ENCODE assay signal across 13 mouse cellular contexts in the genomic region with DNA sequence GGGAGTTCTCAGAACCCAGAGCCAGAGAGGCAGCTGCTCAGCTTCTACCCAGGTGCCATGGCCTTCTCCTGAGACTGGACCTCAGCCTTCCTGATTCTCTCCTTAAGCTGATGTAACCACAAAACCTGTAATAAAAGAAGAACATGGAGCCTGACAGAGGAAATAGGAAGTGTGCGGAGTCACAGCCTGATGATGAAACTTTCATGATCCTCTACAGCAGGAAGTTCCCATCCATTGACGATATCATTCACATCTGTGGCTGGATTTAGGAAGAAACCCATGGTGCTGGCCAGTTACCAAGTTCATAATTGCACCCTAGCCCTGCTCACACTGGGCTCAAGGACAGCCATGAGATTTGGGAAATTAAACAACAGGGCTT. TPM values are rescaled to one million over a fixed set of nuclear protein-coding genes. Genes with fewer than 3 reads are reported as not detected.
A peak's percentile ranks its signal among the peaks of the same experiment; 100 is the strongest.
DNase-seq lines count a peak whose midpoint lies in the region; ATAC-seq and TF ChIP-seq lines count a peak whose summit lies in the region.
"Not testable (repeated sequence)": the region's sequence is repeated elsewhere in the genome, so short reads cannot be mapped to it uniquely, and the experiment has no call there.
"Had no signal": no experiment of that assay in that cellular context is flagged by ENCODE, and none has a peak within 500 bp of the region (broad histone marks: within the 10 kb centered on the region; RNA-seq: fewer than 3 reads in every experiment).

No protein-coding gene starts in this region.

- not testable (repeated sequence) for TF ChIP-seq EP300 in lung, postnatal 0 days (IDR thresholded peaks at IDR 0.05)

- H3K27me3 ChIP-seq in limb, embryonic 13.5 days; lung, postnatal 0 days (replicated peaks; ENCODE audit: insufficient read depth, low read length): not testable (repeated sequence)

- H3K27ac ChIP-seq in limb, embryonic 13.5 days; lung, postnatal 0 days (ENCODE audit: low read length): not testable (repeated sequence)

- H3K36me3 ChIP-seq in limb, embryonic 13.5 days; lung, postnatal 0 days (ENCODE audit: insufficient read depth, low read length): not testable (repeated sequence)

- ATAC-seq in granulocyte monocyte progenitor cell, adult 5-6 weeks (replicated peaks; ENCODE audit: poor library complexity, severe bottlenecking), result peak; percentile 88
- ATAC-seq in limb, embryonic 13.5 days (ENCODE audit: low FRiP score, low read depth), result 0 out of 2 replicates have a peak, but pooled peaks have one; percentile 8
- peak; percentile 14; the same call in 1 of the 2 replicates for ATAC-seq in lung, postnatal 0 days
- peak; percentile 87 for ATAC-seq in megakaryocyte progenitor cell, adult 5-6 weeks (replicated peaks; ENCODE audit: poor library complexity)
- ATAC-seq in neutrophil, adult 5-6 weeks (ENCODE audit: extremely low read depth, insufficient number of reproducible peaks, low FRiP score, poor library complexity, severe bottlenecking), result peak; percentile 74

- H3K4me3 ChIP-seq in limb, embryonic 13.5 days; lung, postnatal 0 days (ENCODE audit: low read depth, low read length): not testable (repeated sequence)

- not testable (repeated sequence) for H3K4me1 ChIP-seq in limb, embryonic 13.5 days; lung, postnatal 0 days (ENCODE audit: insufficient read depth, low read depth, low read length)

- 78% methylated on average over 2 of the region's 2 CpGs for WGBS in limb, embryonic 13.5 days
- WGBS in lung, postnatal 0 days, result 76% methylated on average over 2 of the region's 2 CpGs

- not testable (repeated sequence) for TF ChIP-seq CTCF in lung, postnatal 0 days (IDR thresholded peaks at IDR 0.05)

- not testable (repeated sequence) for H3K9me3 ChIP-seq in limb, embryonic 13.5 days; lung, postnatal 0 days (ENCODE audit: low read length)

- H3K9ac ChIP-seq in limb, embryonic 13.5 days; lung, postnatal 0 days (replicated peaks; ENCODE audit: low read depth): not testable (repeated sequence)

- peak; percentile 21 for DNase-seq in 3T3-L1 (ENCODE audit: low read depth, low spot score)
- DNase-seq in brain, adult 2 months (ENCODE audit: low read depth, low spot score), result peak; percentile 2
- peak; percentile 34 for DNase-seq in lung, postnatal 0 days (ENCODE audit: low spot score)

- H3K4me2 ChIP-seq in limb, embryonic 13.5 days (replicated peaks); lung, postnatal 0 days (replicated peaks; ENCODE audit: low read depth, low read length): not testable (repeated sequence)

RNA-seq across cellular contexts. Expression of a gene that starts 6.2 kb away (rescaled TPM):
- not detected in 2 replicates for total RNA-seq in granulocyte monocyte progenitor cell, adult 5-6 weeks (2014; fragmentation: Nextera tagmentation)
- total RNA-seq in granulocyte monocyte progenitor cell, adult 5-6 weeks (2017), result not detected in 2 replicates
- polyA plus RNA-seq in limb, embryonic 13.5 days (2015; fragmentation: Nextera tagmentation; extraction: Ambion mirVana), result 27.0 and 27.8 TPM in 2 replicates
- polyA plus RNA-seq in lung, postnatal 0 days (2015; fragmentation: Nextera tagmentation; extraction: Ambion mirVana), result 0.51 and 1.3 TPM in 2 replicates
- total RNA-seq in megakaryocyte progenitor cell, adult 5-6 weeks (2015), result not detected in 2 replicates
- not detected in 2 replicates for total RNA-seq in megakaryocyte progenitor cell, adult 5-6 weeks (2017)
- total RNA-seq in neutrophil, adult 5-6 weeks (2017), result 0.61 and 1.2 TPM in 2 replicates
- total RNA-seq: gastrocnemius, adult 8-10 months; gastrocnemius, postnatal 25 days; heart, adult 8-10 months had no signal
- polyA plus RNA-seq: adrenal gland, adult 2 months; cerebellum, adult 2 months; erythroblast, embryonic 14.5 days had no signal

Comparison
In these comparisons a context has a peak if more than half of its experiments do, and no peak if none do; other contexts are left out.
1. ATAC-seq: peak in every context shown above with its lines; median percentile 88 in granulocyte monocyte progenitor cell, adult 5-6 weeks; 87 in megakaryocyte progenitor cell, adult 5-6 weeks; 74 in neutrophil, adult 5-6 weeks; 14 in lung, postnatal 0 days; 8 in limb, embryonic 13.5 days.